Mouse (Mus musculus): ENCODE data around the gene Chst11.
"Not testable (repeated sequence)": the region's sequence is repeated elsewhere in the genome, so short reads cannot be mapped to it uniquely, and the experiment has no call there.

Gene Chst11

GRCm38 (mm10) chr10:83102745-83103144, 117.4 kb downstream of the Chst11 start:
- in situ Hi-C loops (cut with MboI; ENCODE audit: unreplicated experiment in 2 of 2), result loop anchor here in 1 of 2 experiments (5.0 to 10.0 kb wide), 2 partner anchors 95 to 188 kb away; no protein-coding TSS in a partner anchor

DNA sequence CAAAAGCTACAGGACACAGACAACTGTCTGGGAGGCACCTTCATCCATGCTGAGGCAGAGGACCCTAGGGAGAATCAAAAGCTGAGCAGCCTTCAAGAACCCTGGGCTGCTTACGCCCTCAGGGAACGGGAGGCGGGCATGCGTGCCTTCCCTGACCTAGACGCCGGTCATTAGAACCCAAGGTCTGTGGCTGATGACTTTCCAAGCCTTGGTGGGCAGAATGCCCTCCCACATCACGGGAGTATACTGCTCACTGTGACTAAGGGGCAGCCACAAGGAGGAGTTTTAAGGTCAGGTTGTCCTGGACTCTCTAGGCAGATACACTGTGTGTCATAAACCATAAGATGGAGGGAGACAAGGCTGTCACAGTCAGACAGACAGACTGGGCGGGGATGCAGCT, 118.9 kb downstream of the Chst11 start:
- in situ Hi-C loops (cut with MboI; ENCODE audit: unreplicated experiment in 2 of 2), result loop anchor here in 1 of 2 experiments (5.0 to 10.0 kb wide), 2 partner anchors 93 to 189 kb away; no protein-coding TSS in a partner anchor

GRCm38 (mm10) chr10:83106152-83106746, 121.0 kb downstream of the Chst11 start:
- in situ Hi-C loops (cut with MboI; ENCODE audit: unreplicated experiment in 2 of 2), result loop anchor here in 1 of 2 experiments (10.0 kb wide), 1 partner anchor 191 kb away; no protein-coding TSS in a partner anchor

DNA sequence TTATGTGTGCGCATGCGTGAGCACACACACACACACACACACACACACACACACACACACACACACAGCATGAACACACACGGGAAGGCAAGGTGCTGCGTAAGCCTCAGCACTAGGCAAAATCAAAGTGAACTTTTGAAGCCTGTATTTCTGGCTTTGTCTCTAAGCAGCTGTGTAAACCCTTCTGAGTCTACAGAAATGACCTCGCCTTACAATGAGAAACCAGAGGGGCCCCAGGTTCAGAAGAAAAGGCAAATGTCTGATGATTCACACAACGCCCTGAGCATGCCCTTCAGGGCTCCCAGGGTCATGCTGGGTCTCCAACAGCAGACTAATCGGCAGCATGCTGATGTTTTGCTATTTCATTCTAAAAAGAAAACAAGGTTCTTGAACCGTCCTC, 122.1 kb downstream of the Chst11 start:
- in situ Hi-C loops (cut with MboI; ENCODE audit: unreplicated experiment in 2 of 2), result loop anchor here in 1 of 2 experiments (10.0 kb wide), 1 partner anchor 193 kb away; no protein-coding TSS in a partner anchor

GRCm38 (mm10) chr10:83107921-83108738, 122.8 kb downstream of the Chst11 start:
- in situ Hi-C loops (cut with MboI; ENCODE audit: unreplicated experiment in 2 of 2), result loop anchor here in 1 of 2 experiments (10.0 kb wide), 1 partner anchor 193 kb away; no protein-coding TSS in a partner anchor

DNA sequence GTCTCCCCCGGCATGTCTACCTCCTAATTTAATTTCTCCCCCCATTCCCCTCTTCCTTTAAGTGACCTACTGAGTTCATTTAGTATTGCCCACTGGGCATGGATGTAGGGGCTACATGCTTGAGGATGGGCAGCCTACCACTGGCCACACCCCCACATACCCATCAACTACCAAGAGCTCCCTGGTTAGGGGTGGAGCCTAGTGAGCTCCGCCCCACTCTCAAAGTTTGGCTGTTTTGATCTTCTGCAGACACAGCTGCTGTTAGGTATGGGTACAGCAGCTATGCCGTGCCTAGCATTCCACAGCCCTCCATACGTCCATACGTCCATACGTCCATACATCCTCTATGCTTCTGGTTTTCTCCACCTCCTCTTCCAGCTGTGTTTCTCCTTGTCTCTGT, 123.6 kb downstream of the Chst11 start:
- in situ Hi-C loops (cut with MboI; ENCODE audit: unreplicated experiment in 2 of 2), result loop anchor here in 1 of 2 experiments (10.0 kb wide), 1 partner anchor 194 kb away; no protein-coding TSS in a partner anchor

DNA sequence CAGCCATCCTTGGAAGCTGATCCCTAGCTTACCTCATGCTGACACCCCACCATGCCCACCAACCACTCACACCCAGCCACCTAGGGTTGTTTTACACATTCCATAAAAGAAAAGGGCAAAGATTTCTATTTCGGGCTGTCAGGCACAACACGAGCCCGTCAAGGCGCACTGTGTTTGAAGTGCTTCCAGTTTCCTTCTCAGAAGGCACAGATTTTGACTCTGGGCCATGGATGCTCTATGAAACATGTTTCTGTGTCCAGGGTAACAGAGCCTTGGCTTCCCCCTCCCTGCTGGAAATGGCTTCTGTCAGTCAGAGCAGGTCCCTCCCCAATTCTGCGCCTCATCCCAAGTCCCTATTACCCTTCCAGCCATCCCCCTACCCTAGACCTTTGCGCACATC, 125.7 kb downstream of the Chst11 start:
- in situ Hi-C loops (cut with MboI; ENCODE audit: unreplicated experiment in 2 of 2), result no loop called here

DNA sequence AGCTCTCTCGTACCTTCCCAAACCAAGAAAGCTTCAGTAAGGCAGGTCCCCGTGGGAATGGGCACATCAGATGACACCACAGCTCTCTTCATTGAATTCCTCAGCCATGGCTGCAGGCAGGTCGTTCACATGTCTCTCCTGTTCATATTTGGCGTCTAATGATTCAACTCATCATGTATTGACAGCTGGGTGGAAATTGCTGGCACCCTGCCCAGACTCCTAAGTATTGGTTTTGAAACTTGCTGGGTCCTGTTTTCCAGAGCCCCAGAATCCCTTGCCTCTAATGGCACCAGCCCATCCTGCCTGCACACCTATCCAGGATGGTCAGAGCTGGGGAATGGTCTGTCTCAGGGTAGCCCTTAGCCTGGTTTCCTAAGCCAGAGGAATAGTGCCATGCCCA, 127.0 kb downstream of the Chst11 start:
- in situ Hi-C loops (cut with MboI; ENCODE audit: unreplicated experiment in 2 of 2), result no loop called here

GRCm38 (mm10) chr10:83114564-83114963, 129.3 kb downstream of the Chst11 start:
- in situ Hi-C loops (cut with MboI; ENCODE audit: unreplicated experiment in 2 of 2), result no loop called here

GRCm38 (mm10) chr10:83116889-83117288, 131.6 kb downstream of the Chst11 start:
- in situ Hi-C loops (cut with MboI; ENCODE audit: unreplicated experiment in 2 of 2), result no loop called here

- in situ Hi-C loops (cut with MboI; ENCODE audit: unreplicated experiment in 2 of 2), result no loop called here
These were observed 132.6 kb downstream of the Chst11 start for GRCm38 (mm10) chr10:83117851-83118250.

- in situ Hi-C loops (cut with MboI; ENCODE audit: unreplicated experiment in 2 of 2), result no loop called here
These were observed 133.3 kb downstream of the Chst11 start for GRCm38 (mm10) chr10:83118613-83119012.

- in situ Hi-C loops (cut with MboI; ENCODE audit: unreplicated experiment in 2 of 2), result no loop called here
These were observed 133.7 kb downstream of the Chst11 start for GRCm38 (mm10) chr10:83119016-83119415.

DNA sequence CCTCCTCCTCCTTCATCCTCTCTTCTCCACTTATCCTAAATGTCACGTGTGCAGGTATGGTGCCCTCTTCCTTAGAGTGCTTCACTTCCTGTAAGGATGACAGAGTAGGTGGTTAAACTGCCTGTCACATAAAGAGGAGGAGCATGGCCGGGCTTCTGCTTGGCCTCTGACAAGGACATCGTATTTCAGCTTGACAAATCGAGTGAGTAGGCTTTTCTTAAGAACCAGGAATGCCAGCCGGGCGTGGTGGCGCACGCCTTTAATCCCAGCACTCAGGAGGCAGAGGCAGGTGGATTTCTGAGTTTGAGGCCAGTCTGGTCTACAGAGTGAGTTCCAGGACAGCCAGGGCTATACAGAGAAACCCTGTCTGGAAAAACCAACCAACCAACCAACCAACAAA, 134.2 kb downstream of the Chst11 start:
- in situ Hi-C loops (cut with MboI; ENCODE audit: unreplicated experiment in 2 of 2), result not testable (repeated sequence)

GRCm38 (mm10) chr10:83119909-83120308, 134.6 kb downstream of the Chst11 start:
- in situ Hi-C loops (cut with MboI; ENCODE audit: unreplicated experiment in 2 of 2), result no loop called here

DNA sequence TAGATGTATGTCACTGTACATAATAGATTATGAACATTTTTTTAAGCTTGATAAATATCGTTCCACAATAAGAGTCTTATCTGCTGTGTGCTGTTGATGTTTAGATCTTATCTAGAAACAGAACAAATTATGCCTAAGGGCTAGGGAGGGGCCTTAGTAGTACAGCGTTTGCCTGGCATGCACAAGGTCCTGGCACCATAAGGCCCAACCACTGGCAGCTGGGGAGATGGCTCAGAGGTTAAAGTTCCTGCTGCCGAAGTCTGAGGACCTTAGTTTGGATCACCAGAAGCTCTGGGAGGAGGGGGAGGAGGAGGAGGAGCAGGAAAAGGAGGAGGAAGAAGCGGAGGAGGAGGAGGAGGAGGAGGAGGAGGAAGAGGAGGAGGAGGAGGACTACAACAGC, 135.6 kb downstream of the Chst11 start:
- in situ Hi-C loops (cut with MboI; ENCODE audit: unreplicated experiment in 2 of 2), result no loop called here

- in situ Hi-C loops (cut with MboI; ENCODE audit: unreplicated experiment in 2 of 2), result no loop called here
These were observed 139.3 kb downstream of the Chst11 start for GRCm38 (mm10) chr10:83124560-83124959.

DNA sequence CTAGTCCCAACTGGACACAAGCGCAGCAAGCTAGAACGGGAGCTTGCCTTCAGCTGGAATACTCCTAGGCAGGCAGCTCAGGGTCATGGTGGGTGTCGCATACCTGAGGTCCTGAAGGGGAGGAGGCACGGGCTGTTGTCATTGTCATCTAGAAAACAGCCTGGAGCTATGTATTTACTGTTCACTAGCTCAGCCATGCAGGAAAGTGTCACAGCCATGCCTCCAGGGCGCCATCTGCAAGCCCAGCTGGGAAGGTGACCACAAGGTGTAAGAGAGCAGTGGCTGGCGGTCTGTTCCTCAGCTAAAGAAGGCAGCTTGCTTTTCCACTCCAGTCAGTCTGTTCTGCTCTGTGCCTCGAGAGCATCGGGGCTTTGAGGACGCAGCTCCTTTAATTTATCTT, 141.1 kb downstream of the Chst11 start:
- in situ Hi-C loops (cut with MboI; ENCODE audit: unreplicated experiment in 2 of 2), result no loop called here

- in situ Hi-C loops (cut with MboI; ENCODE audit: unreplicated experiment in 2 of 2), result no loop called here
These were observed 143.1 kb downstream of the Chst11 start for GRCm38 (mm10) chr10:83128435-83128834.

GRCm38 (mm10) chr10:83129624-83130218, 144.4 kb downstream of the Chst11 start:
- in situ Hi-C loops (cut with MboI; ENCODE audit: unreplicated experiment in 2 of 2), result no loop called here

- in situ Hi-C loops (cut with MboI; ENCODE audit: unreplicated experiment in 2 of 2), result no loop called here
These were observed 145.3 kb downstream of the Chst11 start for GRCm38 (mm10) chr10:83130611-83131010.
